Mouse (Mus musculus) lung, adult 2 months (tissue): ENCODE data around the gene Nt5c. TPM values are rescaled to one million over a fixed set of nuclear protein-coding genes. Genes with fewer than 3 reads are reported as not detected.
"Not testable (repeated sequence)": the region's sequence is repeated elsewhere in the genome, so short reads cannot be mapped to it uniquely, and the experiment has no call there.

Source experiments
- DNase-seq: peaks from one replicate; pipeline ENCODE4 v3.0.0; 2022
- H3K4me1 ChIP-seq: fragments of 200-500 bp; 2 replicates; pipeline ENCODE4 v1.6.1; 2011; ENCODE audit warnings: low read length; ENCODE audit not compliant: control insufficient read depth, insufficient read depth
- H3K4me3 ChIP-seq: fragments of 200-500 bp; replicated peaks from 2 replicates; pipeline ENCODE3; 2011; ENCODE audit warnings: low read depth, mild to moderate bottlenecking, control low read depth, low read length; ENCODE audit errors: extremely low read depth
- CTCF ChIP-seq: fragments of 200-500 bp; IDR thresholded peaks from 2 replicates; pipeline ENCODE4 v1.5.1; 2011; ENCODE audit warnings: mild to moderate bottlenecking, low read length, control low read depth; ENCODE audit not compliant: insufficient read depth
- POLR2A ChIP-seq: fragments of 200-500 bp; IDR thresholded peaks from 2 replicates; pipeline ENCODE4 v1.6.1; 2011; ENCODE audit warnings: low read depth, mild to moderate bottlenecking, control low read depth, low read length, borderline replicate concordance; ENCODE audit errors: extremely low read depth
- WGBS: fragments of 180-500 bp; shearing (Covaris S2); methylation state at CpG from one replicate; pipeline ENCODE4 v1.1.7; 2018; 5-methylcytosine and 5-hydroxymethylcytosine counted together
- polyA plus RNA-seq: library from polyadenylated mRNA; depleted of rRNA; stranded (reverse); fragments of >200 nt; gene quantifications from 2 replicates; pipeline ENCODE4 v1.2.3, GENCODE M21; 2012; rRNA removed

Gene Nt5c
- polyA plus RNA-seq: 47.1 and 54.9 TPM in 2 replicates

DNA sequence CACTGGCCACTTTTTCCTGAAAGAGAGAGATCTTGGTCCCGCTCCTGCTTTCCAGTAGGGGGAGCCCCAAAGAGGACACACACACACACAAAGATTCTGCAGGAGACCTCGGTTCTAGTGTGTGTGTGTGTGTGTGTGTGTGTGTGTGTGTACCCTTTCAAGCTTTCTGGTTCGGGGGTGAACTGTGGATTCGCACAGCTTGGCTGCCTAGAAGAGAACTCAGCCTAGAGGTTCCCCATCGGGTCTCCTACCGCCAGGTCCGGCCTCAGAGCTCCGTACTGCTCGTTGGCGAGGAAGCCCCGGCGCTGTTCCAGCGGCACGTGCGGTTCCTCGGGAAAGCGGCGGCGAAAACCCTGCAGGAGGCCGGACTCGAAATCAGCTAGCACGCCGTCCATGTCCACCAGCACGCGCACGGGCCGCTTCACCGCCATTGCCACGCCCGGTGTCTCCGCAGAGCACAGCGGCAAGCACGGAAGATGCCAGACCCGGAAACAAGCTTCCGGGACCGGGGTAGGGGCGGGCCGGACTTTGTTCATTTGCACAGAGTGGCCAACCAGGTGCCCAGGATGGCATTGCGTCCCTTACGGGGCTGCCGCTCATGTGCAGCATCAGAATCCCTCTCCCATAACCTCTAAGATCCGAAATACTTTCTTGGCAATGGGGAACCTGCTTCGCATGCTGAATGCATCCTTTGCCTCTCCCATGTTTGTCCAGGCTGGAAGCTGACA lies at the start of gene Nt5c:
Nt5c (minus strand) TSS at position 507 of the 728 bp plus-strand sequence.
- Histone ChIP-seq H3K4me1 (peaks cover 9% of the 10 kb centered on the region; the same call in 1 of the 2 replicates), H3K4me3 (peak within 1 kb of the TSS; percentile 68)
- TF ChIP-seq POLR2A (peak; percentile 76; the same call in 1 of the 2 replicates), CTCF (peak; percentile 56)
- 0% methylated on average over 43 of the region's 43 CpGs for WGBS
- peak; percentile 79 for DNase-seq

DNA sequence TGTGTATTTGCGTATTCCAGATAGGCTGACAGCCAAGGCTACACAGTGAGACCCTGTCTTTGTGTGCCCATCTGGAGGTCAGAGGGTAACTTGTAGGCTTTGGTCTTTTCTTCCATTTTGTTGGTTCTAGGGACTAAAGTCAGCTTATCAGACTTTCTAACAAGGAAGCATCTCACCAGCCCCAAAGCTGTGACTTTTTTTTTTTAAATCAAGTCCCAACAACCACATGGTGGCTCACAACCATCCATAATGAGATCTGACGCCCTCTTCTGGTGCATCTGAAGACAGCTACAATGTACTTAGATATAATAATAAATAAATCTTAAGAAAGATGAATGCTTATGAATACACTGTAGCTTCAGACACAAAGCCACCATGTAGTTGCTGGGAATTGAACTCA lies 46.4 kb upstream of the Nt5c start:
- 54% methylated on average over 2 of the region's 2 CpGs for WGBS
- no peak for DNase-seq
- Histone ChIP-seq H3K4me3 (no peak overlapping the region), H3K4me1 (peaks cover 3% of the 10 kb centered on the region)
- no peak for TF ChIP-seq CTCF
- TF ChIP-seq POLR2A: no peak

DNA sequence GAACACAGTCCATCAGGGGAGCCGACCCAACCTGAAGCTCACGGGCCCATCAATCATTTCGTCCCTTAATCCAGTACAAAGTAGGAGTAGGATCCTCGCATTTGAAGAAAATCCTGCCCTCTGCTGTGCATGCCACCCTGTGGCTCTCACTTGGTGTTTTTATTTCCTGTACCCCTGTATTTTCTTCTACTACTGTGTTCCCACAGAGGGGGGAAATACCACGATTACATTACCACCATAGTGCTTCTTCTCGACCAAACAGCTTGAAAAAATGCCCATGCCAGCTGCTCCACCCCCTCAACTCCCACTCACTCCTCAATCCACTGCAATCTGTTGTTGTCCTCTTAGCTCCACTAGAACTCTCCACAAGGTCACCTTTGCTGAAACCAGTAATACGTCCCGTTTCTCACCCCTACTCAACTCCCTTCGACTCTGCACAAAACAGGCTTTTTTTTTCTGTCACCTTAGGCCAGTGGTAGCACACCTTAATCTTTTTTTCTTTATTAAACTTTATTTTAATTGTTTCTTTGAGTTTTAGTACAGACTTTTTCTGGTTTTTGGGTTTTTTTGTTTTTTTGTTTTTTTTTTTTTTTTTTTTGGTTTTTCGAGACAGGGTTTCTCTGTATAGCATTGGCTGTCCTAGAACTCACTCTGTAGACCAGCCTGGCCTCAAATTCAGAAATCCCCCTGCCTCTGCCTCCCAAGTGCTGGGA lies 45.4 kb upstream of the Nt5c start:
- Histone ChIP-seq H3K4me3 (no peak overlapping the region), H3K4me1 (peaks cover 3% of the 10 kb centered on the region)
- no peak for DNase-seq
- no peak for TF ChIP-seq POLR2A
- TF ChIP-seq CTCF: no peak
- WGBS: 83% methylated on average over 10 of the region's 10 CpGs

DNA sequence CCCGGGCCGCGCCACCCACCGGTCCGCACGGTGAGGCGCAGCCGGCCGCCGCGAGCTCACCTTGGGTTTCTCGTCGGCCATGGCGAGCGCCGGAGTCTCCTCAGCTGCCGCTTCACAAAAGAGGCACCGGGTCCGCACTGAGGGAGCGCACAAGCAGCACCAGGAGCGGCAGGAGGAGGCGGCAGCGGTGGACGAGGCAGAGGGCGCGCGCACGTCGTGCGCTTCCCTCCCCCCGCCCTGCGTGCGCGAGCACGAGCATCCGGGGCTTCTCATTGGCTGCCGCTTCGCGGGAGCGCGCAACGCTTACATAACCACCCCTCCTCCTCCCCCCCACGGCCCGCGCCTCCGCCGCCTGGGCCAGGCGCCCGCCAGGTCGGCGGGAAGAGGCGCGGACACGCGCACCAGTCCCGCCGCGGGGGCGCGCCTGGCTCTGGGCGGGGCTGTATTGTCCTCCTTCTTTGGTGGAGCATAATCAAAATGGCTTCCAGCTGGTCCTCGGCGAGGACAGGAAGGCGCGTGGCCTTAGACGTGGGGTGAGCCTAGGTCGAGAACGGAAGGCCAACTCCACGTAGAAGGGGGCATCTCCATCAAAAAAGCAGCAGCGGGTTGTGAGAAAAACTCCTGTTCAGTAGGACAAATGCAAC lies 44.5 kb upstream of the Nt5c start, which contains the start of gene Sumo2:
Sumo2 (minus strand) TSS at position 239 of the 644 bp plus-strand sequence.
- TF ChIP-seq POLR2A: peak; percentile 76; the same call in 1 of the 2 replicates
- no peak for TF ChIP-seq CTCF
- under 1% methylated on average over 59 of the region's 70 CpGs for WGBS
- Histone ChIP-seq H3K4me1 (peaks cover 3% of the 10 kb centered on the region), H3K4me3 (peak within 1 kb of the TSS; percentile 63)
- peak; percentile 99 for DNase-seq

DNA sequence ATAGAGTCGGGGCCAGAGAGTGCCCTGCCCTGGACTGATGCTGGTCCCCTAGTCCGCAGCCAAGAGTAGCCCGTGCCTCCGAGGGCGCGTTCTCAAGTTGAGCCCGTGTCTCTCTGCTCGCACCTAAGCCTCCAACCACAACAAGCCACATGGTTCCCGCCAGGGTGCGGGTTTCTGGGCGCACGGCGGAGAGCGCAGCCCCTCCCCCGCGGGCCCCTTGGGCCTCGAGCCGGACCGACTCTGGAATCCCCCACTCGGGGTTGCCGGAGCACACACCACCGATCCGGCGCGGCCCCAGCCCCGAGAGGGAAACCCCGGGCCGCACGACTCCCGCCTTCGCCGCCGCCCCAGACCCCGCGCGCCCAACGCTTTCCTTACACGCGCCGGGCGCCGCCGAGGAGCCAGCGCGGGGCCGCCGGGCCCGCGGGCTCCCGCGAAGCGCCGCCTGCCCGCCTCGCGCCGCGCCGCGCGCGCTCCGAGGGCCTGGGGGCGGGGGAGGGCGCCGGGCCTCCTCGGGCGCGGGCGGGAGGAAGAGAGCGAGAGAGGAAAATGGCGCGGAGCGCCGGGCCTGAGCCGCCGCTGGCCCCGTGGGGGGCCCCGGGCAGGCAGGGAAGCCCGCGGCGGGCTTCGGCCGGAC lies 43.9 kb upstream of the Nt5c start:
- TF ChIP-seq POLR2A (no peak), CTCF (no peak)
- H3K4me3 ChIP-seq: peak overlapping the region; percentile 63
- peaks cover 3% of the 10 kb centered on the region for H3K4me1 ChIP-seq
- WGBS: under 1% methylated on average over 79 of the region's 84 CpGs
- peak; percentile 54 for DNase-seq

DNA sequence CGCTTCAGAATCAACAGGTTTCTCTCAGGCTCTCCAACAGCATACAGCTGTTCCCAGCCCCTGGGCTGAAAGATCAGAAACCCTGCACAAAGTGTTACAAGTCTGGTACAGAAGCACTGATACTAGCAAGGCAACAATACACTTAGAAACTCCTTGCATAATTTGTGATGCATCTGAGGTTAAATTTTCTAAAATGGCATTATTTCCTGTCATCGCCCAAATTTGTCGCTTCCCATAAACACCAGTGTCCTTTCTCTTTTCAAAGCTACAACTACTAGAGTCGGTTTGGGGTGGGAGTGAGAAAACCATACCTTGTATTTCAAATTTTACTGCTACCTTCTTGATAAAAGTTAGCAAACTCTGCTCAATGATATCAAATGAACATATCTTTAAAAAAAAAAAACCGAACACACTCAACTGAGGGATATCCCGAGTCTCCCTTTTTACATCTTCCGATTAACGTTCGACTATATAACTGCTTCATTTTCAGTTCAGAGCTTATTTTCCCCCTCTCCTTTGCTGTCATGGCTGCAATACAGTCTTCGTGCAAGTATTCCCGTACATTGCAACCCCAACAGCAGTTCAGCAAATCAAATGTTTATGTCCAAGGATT lies 43.2 kb upstream of the Nt5c start:
- TF ChIP-seq CTCF: no peak
- TF ChIP-seq POLR2A: no peak
- DNase-seq: no peak
- peaks cover 3% of the 10 kb centered on the region for H3K4me1 ChIP-seq
- peak overlapping the region; percentile 63 for H3K4me3 ChIP-seq
- under 1% methylated on average over 11 of the region's 11 CpGs for WGBS

DNA sequence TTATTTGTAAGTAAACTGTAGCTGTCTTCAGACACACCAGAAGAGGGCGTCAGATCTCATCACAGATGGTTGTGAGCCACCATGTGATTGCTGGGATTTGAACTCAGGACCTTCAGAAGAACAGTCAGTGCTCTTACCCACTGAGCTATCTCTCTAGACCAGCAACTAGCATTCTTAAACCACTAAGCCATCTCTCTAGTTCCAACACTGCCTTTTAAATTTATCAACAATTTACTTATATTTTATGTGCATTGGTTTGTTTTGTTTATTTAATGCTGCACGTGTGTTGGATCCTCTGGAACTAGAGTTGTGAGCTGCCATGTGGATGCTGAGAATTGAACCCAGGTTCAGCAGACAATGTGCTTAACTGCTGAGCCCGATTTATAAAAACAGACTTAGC lies 34.8 kb upstream of the Nt5c start:
- not testable (repeated sequence) for H3K4me3 ChIP-seq, H3K4me1 ChIP-seq, DNase-seq
- 84% methylated on average over 3 of the region's 3 CpGs for WGBS

DNA sequence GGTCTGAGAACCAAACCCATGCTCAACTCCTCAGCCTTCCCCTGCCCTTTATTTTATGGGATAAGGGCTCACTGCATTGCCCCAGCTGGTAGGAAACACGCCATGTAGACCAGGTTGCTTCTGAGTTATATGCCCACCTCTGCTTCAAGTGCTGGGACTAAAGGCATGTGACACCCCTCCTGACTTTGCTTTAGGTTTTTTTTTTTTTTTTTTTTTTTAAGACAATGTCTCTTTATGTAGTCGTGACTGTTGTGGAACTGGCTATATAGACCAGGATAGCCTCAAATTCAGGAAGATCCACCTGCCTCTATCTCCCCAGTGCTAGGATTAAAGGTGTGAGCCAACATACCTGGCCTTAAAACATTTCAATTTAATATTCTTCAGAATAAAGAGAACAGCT lies 31.0 kb upstream of the Nt5c start:
- TF ChIP-seq POLR2A (no peak), CTCF (no peak)
- H3K4me1 ChIP-seq: no peaks in the 10 kb centered on the region
- DNase-seq: no peak
- H3K4me3 ChIP-seq: no peak overlapping the region
- 70% methylated on average over 2 of the region's 2 CpGs for WGBS

DNA sequence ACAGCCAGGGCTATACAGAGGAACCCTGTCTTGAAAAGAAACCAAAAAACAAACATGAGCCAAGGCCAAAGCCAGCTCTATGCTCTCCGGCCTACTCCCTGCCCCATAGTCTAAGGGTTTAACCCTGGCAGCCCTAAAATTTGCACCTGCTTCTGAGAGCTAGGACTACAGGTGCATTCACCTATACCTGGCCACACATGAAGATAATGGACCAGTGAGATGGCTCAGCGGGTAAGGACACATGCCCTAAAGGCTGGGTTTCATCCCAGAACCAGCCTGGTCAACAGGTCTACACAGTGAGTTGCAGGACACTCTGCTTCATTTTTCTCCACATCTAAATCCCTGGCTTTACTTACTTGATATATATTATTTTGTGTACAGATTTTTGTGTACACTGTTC lies 30.6 kb upstream of the Nt5c start:
- WGBS: 88% methylated on average over 2 of the region's 2 CpGs
- no peak for DNase-seq
- no peak overlapping the region for H3K4me3 ChIP-seq
- H3K4me1 ChIP-seq: no peaks in the 10 kb centered on the region
- TF ChIP-seq POLR2A (no peak), CTCF (no peak)
